Mouse (Mus musculus) stomach, postnatal 0 days (tissue): ENCODE measurements around the gene Rnf207.

Source experiments
- CTCF ChIP-seq: IDR thresholded peaks from 2 replicates; pipeline ENCODE4 v1.5.1; 2016; ENCODE audit warnings: antibody characterized with exemption, low read depth, mild to moderate bottlenecking, moderate library complexity
- EP300 ChIP-seq: optimal IDR thresholded peaks from 2 replicates; pipeline ENCODE3; 2016; ENCODE audit warnings: antibody characterized with exemption

GRCm38 (mm10) chr4:152272006-152272405, 46.8 kb downstream of the Rnf207 start:
- no peak for TF ChIP-seq CTCF
- TF ChIP-seq EP300 = no peak
